Mouse (Mus musculus): ENCODE results near the gene Zkscan8. TPM values are rescaled to one million over a fixed set of nuclear protein-coding genes. Genes with fewer than 3 reads are reported as not detected.

Gene Zkscan8
- polyA plus RNA-seq (2012; rRNA removed): 1.3 and 1.7 TPM in 2 replicates

DNA sequence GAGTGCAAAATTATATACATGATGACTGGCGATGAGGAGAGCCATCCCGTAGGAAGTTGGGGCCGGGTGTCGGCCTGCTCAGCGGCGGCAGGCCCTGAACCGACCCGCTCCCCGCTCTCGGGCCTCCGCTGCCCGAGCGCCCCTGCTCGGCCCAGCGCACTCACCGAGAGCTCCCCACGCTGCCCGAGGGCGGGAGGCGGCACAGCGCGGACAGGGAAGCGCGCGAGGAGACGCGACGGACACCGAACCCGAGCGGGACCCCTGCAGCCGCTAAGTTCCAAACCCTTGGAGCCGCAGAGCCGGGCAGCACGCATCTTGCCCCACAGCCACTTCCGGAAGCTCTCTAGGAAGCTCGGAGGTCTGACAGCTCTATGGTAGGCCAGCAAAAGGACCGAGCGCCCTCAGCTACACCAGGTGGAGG lies at the start of gene Zkscan8:
Gene Zkscan8 (minus strand): TSS at position 340 of the 421 bp plus-strand sequence.
- no peaks in the 10 kb centered on the region for H3K27me3 ChIP-seq (ENCODE audit: control insufficient read depth, insufficient read depth, low read length)
- H3K36me3 ChIP-seq (ENCODE audit: control insufficient read depth, insufficient read depth, low read length): no peaks in the 10 kb centered on the region
- H3K4me3 ChIP-seq (ENCODE audit: control insufficient read depth, low read depth, low read length): peak within 1 kb of the TSS; percentile 99
- H3K4me1 ChIP-seq (ENCODE audit: control insufficient read depth, insufficient read depth, low read length): peaks cover 4% of the 10 kb centered on the region; the same call in 1 of the 2 replicates
- peak within 1 kb of the TSS; percentile 94 for H3K27ac ChIP-seq (ENCODE audit: control insufficient read depth, insufficient read depth, low read depth, low read length)
- TF ChIP-seq POLR2A (IDR thresholded peaks at IDR 0.05; ENCODE audit: control insufficient read depth, low read depth, low read length) (peak; percentile 76), CTCF (IDR thresholded peaks at IDR 0.05; ENCODE audit: control insufficient read depth, insufficient read depth, insufficient replicate concordance, low read depth, low read length) (no peak)

DNA sequence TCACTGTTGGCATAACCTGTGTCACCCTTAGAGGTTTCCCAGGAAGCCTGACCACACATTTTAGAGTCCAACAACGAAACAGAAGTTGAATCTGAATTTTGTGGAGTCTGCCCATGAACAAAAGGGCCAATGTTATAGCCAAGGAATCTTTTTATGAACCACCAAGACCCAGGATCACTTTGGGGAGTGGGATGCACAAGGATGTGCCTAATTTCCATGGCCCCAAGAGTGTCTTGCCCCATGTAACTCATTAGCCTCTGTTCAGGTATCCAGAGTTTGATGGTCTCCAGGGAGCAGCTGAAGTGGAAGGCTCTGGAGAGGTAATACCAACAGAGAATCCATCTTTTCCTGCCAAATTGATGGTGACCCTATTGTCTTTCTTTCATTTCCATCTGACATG lies 28.9 kb upstream of the Zkscan8 start, which contains the start of gene Olfr1535:
Gene Olfr1535 (minus strand): TSS at position 101 of the 400 bp plus-strand sequence.
- Histone ChIP-seq H3K36me3 (ENCODE audit: control insufficient read depth, insufficient read depth, low read length) (no peaks in the 10 kb centered on the region), H3K27ac (ENCODE audit: control insufficient read depth, insufficient read depth, low read depth, low read length) (no peak within 1 kb of the TSS), H3K4me1 (ENCODE audit: control insufficient read depth, insufficient read depth, low read length) (no peaks in the 10 kb centered on the region), H3K4me3 (ENCODE audit: control insufficient read depth, low read depth, low read length) (no peak within 1 kb of the TSS), H3K27me3 (ENCODE audit: control insufficient read depth, insufficient read depth, low read length) (no peaks in the 10 kb centered on the region)
- TF ChIP-seq POLR2A (IDR thresholded peaks at IDR 0.05; ENCODE audit: control insufficient read depth, low read depth, low read length): no peak
- TF ChIP-seq CTCF (IDR thresholded peaks at IDR 0.05; ENCODE audit: control insufficient read depth, insufficient read depth, insufficient replicate concordance, low read depth, low read length): no peak

GRCm38 (mm10) chr13:21550416-21551110 lies 19.6 kb upstream of the Zkscan8 start:
- no peaks in the 10 kb centered on the region for H3K27me3 ChIP-seq (ENCODE audit: control insufficient read depth, insufficient read depth, low read length)
- TF ChIP-seq POLR2A (IDR thresholded peaks at IDR 0.05; ENCODE audit: control insufficient read depth, low read depth, low read length) (no peak), CTCF (IDR thresholded peaks at IDR 0.05; ENCODE audit: control insufficient read depth, insufficient read depth, insufficient replicate concordance, low read depth, low read length) (no peak)
- no peak overlapping the region for H3K27ac ChIP-seq (ENCODE audit: control insufficient read depth, insufficient read depth, low read depth, low read length)
- H3K36me3 ChIP-seq (ENCODE audit: control insufficient read depth, insufficient read depth, low read length): no peaks in the 10 kb centered on the region
- H3K4me1 ChIP-seq (ENCODE audit: control insufficient read depth, insufficient read depth, low read length): no peaks in the 10 kb centered on the region
- H3K4me3 ChIP-seq (ENCODE audit: control insufficient read depth, low read depth, low read length): no peak overlapping the region

- no peaks in the 10 kb centered on the region for H3K36me3 ChIP-seq (ENCODE audit: control insufficient read depth, insufficient read depth, low read length)
- no peak for TF ChIP-seq CTCF (IDR thresholded peaks at IDR 0.05; ENCODE audit: control insufficient read depth, insufficient read depth, insufficient replicate concordance, low read depth, low read length)
- TF ChIP-seq POLR2A (IDR thresholded peaks at IDR 0.05; ENCODE audit: control insufficient read depth, low read depth, low read length): no peak
- no peak overlapping the region for H3K27ac ChIP-seq (ENCODE audit: control insufficient read depth, insufficient read depth, low read depth, low read length)
- no peaks in the 10 kb centered on the region for H3K27me3 ChIP-seq (ENCODE audit: control insufficient read depth, insufficient read depth, low read length)
- no peaks in the 10 kb centered on the region for H3K4me1 ChIP-seq (ENCODE audit: control insufficient read depth, insufficient read depth, low read length)
- no peak overlapping the region for H3K4me3 ChIP-seq (ENCODE audit: control insufficient read depth, low read depth, low read length)
These were observed 18.6 kb upstream of the Zkscan8 start for GRCm38 (mm10) chr13:21549487-21549886.

DNA sequence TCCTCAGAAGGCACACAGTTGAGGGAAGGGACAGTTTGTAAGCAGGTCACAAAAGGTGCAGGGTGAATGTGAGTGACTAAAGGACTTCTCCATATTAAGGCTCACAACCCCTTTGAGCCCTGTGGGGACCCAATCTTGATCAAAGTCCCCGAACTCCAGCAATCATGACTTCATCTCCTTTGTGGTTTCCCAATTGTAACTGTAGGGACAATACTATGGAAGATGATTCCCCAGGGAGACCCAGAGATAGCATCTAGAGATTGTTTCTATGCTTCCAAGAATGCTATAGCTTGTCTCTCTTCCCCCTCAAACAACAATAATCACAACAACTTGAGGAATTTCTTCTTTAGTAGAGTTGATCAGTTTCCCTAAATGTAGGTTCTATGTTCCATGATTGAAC lies 11.8 kb upstream of the Zkscan8 start, which contains the start of gene Olfr1366:
Gene Olfr1366 (minus strand): TSS at position 101 of the 400 bp plus-strand sequence.
- H3K36me3 ChIP-seq (ENCODE audit: control insufficient read depth, insufficient read depth, low read length): no peaks in the 10 kb centered on the region
- H3K27ac ChIP-seq (ENCODE audit: control insufficient read depth, insufficient read depth, low read depth, low read length): no peak within 1 kb of the TSS
- TF ChIP-seq POLR2A (IDR thresholded peaks at IDR 0.05; ENCODE audit: control insufficient read depth, low read depth, low read length) (no peak), CTCF (IDR thresholded peaks at IDR 0.05; ENCODE audit: control insufficient read depth, insufficient read depth, insufficient replicate concordance, low read depth, low read length) (no peak)
- no peaks in the 10 kb centered on the region for H3K4me1 ChIP-seq (ENCODE audit: control insufficient read depth, insufficient read depth, low read length)
- H3K27me3 ChIP-seq (ENCODE audit: control insufficient read depth, insufficient read depth, low read length): no peaks in the 10 kb centered on the region
- H3K4me3 ChIP-seq (ENCODE audit: control insufficient read depth, low read depth, low read length): no peak within 1 kb of the TSS

DNA sequence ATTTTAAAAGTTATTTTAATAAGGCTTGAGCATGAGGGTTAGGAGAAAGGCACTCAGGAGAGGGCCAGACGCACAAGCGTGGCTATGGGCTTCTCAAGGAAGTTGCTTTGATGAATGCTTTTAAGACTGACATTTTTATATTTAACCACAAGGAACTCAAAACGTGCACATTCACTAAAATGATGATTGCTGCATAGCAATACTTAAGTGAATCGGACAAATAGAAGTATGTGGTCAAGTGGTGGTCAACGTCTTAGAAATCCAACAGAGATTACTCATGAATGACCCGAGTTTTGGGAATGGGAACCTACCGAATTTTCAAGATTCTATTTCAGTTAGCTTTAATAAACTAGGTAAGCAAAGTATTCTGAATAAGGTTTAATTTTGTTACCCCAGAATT lies 784 bp downstream of the Zkscan8 start:
- TF ChIP-seq CTCF (IDR thresholded peaks at IDR 0.05; ENCODE audit: control insufficient read depth, insufficient read depth, insufficient replicate concordance, low read depth, low read length) (no peak), POLR2A (IDR thresholded peaks at IDR 0.05; ENCODE audit: control insufficient read depth, low read depth, low read length) (no peak)
- H3K27ac ChIP-seq (ENCODE audit: control insufficient read depth, insufficient read depth, low read depth, low read length): no peak overlapping the region

GRCm38 (mm10) chr13:21506221-21506649 lies 24.7 kb downstream of the Zkscan8 start:
- TF ChIP-seq POLR2A (IDR thresholded peaks at IDR 0.05; ENCODE audit: control insufficient read depth, low read depth, low read length) (peak; percentile 74; the same call in 1 of the 2 replicates), CTCF (IDR thresholded peaks at IDR 0.05; ENCODE audit: control insufficient read depth, insufficient read depth, insufficient replicate concordance, low read depth, low read length) (no peak)
- Histone ChIP-seq H3K27me3 (ENCODE audit: control insufficient read depth, insufficient read depth, low read length) (no peaks in the 10 kb centered on the region), H3K27ac (ENCODE audit: control insufficient read depth, insufficient read depth, low read depth, low read length) (peak overlapping the region; percentile 98), H3K4me3 (ENCODE audit: control insufficient read depth, low read depth, low read length) (peak overlapping the region; percentile 96), H3K4me1 (ENCODE audit: control insufficient read depth, insufficient read depth, low read length) (no peaks in the 10 kb centered on the region; the same call in 1 of the 2 replicates), H3K36me3 (ENCODE audit: control insufficient read depth, insufficient read depth, low read length) (no peaks in the 10 kb centered on the region)

More for the DNA sequence above, 784 bp downstream of the Zkscan8 start:
- Histone ChIP-seq H3K27me3 (ENCODE audit: control insufficient read depth, insufficient read depth, low read length) (no peaks in the 10 kb centered on the region), H3K36me3 (ENCODE audit: control insufficient read depth, insufficient read depth, low read length) (no peaks in the 10 kb centered on the region), H3K4me1 (ENCODE audit: control insufficient read depth, insufficient read depth, low read length) (peaks cover 4% of the 10 kb centered on the region; the same call in 1 of the 2 replicates), H3K4me3 (ENCODE audit: control insufficient read depth, low read depth, low read length) (no peak overlapping the region)

Measured in testis, adult 2 months (tissue).